Mouse (Mus musculus): ENCODE results near the gene Gbe1.
A peak's percentile ranks its signal among the peaks of the same experiment; 100 is the strongest.

Gbe1 gene

GRCm38 (mm10) chr16:70585964-70586363 is 272.2 kb downstream of the Gbe1 start:
- DNase-seq: peak; percentile 76

- peak; percentile 56 for DNase-seq
These were observed 288.6 kb downstream of the Gbe1 start for GRCm38 (mm10) chr16:70602326-70602725.

DNA sequence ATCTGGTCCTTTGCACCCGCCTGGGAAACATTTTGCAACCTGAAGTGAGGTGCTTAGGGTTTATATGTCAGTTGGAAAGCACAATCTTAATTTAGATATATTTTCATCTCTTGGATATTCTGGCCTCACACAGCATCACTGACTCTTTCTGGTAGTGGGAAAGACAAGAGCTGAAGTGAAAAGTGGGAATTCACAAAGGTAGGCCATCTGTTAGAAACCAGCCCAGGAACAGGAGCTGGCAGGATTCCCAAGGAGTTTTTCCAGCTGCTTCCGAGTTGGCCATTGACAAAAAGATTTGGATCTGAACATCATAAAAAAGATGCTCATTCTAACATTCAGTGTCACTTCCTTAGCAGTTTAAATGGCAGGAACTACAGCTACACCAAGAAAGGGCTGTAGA is 294.6 kb downstream of the Gbe1 start:
- DNase-seq: peak; percentile 18

DNA sequence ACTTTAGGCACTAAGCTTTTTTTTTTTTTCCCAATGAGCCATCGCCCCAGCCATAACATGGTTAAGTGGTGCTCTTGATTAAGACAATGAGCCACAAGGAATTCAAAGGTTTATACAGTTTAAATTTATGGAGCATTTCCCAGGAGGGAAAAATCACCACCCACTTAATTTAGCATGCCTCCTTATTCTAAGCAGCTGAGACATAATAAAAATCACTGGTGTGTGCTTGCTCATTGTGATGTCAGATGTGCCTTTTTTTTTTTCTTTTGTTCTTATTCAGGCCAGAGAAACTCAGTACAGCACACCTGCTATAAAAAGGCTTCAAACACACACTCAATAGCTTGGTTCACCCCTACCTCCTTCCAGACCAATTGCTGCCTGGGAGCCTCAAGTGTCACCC is 303.9 kb downstream of the Gbe1 start:
- DNase-seq: no peak

GRCm38 (mm10) chr16:70618168-70618567 is 304.4 kb downstream of the Gbe1 start:
- DNase-seq: no peak

Data from right cerebral cortex, adult 18-20 months (tissue).